Mouse (Mus musculus): ENCODE measurements around the gene Snn. TPM values are rescaled to one million over a fixed set of nuclear protein-coding genes. Genes with fewer than 3 reads are reported as not detected.

Gene Snn
- polyA plus RNA-seq, 1 experiment from 2014 or later: 150 TPM

DNA sequence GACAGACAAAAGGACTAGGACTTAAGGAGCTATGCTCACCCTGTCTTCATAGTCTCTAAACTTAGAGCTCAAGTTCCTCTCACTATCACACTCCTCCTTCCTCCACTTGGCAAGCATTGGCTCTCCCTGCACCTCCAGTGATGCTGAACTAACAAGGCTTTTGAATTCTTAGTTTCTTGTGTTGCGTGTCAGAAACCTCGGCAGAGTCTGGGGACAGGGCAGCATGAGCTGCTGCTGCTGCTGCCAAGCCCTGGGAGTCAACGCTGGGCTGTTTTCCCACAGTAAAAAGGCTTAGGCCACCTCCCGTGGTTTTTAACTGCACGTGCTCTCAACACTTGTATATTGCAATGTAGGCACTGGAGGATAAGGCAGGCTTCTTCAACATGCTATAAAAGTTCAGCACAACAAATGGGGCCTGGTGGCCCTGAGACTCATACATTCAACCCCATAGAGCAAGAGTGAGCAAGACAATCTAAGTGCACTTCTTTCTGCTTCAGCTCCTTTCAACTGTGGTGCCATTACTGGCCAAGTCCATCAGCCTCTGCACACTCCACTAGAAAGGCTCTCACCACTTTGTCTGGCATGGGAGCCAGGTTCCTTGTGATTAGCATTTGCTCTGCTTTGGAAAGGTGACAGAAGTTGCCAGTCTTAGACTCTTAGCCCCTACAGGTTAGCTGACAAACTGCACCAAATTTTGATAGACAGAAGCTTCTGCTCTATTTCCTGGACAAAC lies 26.3 kb downstream of the Snn start:
- Histone ChIP-seq H3K4me2 (ENCODE audit: low read length) (no peak overlapping the region), H3K36me3 (ENCODE audit: control insufficient read depth, insufficient read depth, low read length) (peaks cover 29% of the 10 kb centered on the region), H3K4me1 (ENCODE audit: control insufficient read depth, insufficient read depth, low read depth, low read length) (no peaks in the 10 kb centered on the region; the same call in 1 of the 2 replicates), H3K27ac (ENCODE audit: low read depth, low read length) (peak overlapping the region; percentile 71), H3K4me3 (ENCODE audit: low read length) (no peak overlapping the region), H3K27me3 (replicated peaks; ENCODE audit: control insufficient read depth, insufficient read depth, low read length) (no peaks in the 10 kb centered on the region), H3K9ac (ENCODE audit: low read depth, low read length) (no peak overlapping the region), H3K9me3 (ENCODE audit: control insufficient read depth, low read length) (no peaks in the 10 kb centered on the region)
- ATAC-seq: peak; percentile 90
- 42% methylated on average over 5 of the region's 5 CpGs for WGBS

DNA sequence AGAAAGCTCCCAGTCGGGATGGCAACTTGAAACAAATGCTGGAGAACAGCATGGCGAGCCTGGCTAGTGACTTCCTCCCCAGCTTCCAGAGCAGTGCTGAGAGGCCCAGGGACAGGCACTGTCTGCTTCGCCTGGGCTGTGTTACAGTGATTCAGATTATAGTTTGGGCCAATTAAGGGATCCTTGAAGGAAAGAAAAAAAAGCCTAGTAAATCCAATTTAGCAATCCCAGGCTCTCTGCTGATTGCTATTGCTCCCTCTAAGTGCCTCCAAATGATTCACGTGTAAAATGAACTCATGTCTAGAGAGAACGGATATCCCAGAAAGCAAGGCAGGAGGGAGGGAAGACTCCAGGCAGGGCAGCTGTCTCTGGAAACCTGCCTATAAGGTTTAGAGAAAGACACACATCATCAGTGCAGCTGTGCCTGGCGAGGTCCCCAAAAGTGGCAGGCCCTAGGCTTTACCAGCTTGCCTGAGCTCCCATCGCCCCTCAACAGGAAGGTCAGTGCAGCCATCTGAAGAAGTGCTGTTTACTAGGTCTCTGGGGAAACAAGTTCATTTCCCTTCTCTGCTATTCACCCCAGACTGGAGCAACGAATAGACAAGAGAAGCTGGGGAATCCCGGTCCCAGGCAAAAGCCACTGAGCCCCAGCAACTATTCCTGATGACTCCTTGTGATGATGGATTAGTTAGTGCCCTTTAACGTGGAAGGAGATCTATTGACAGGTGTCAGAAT lies 30.3 kb downstream of the Snn start:
- peaks cover 14% of the 10 kb centered on the region for H3K36me3 ChIP-seq (ENCODE audit: control insufficient read depth, insufficient read depth, low read length)
- no peak overlapping the region for H3K4me2 ChIP-seq (ENCODE audit: low read length)
- H3K9ac ChIP-seq (ENCODE audit: low read depth, low read length): no peak overlapping the region
- ATAC-seq: no peak
- no peak overlapping the region for H3K4me3 ChIP-seq (ENCODE audit: low read length)
- H3K4me1 ChIP-seq (ENCODE audit: control insufficient read depth, insufficient read depth, low read depth, low read length): no peaks in the 10 kb centered on the region; the same call in 1 of the 2 replicates
- H3K27me3 ChIP-seq (replicated peaks; ENCODE audit: control insufficient read depth, insufficient read depth, low read length): no peaks in the 10 kb centered on the region
- no peaks in the 10 kb centered on the region for H3K9me3 ChIP-seq (ENCODE audit: control insufficient read depth, low read length)
- WGBS: 76% methylated on average over 10 of the region's 10 CpGs
- peak overlapping the region; percentile 52; the same call in 1 of the 2 replicates for H3K27ac ChIP-seq (ENCODE audit: low read depth, low read length)

DNA sequence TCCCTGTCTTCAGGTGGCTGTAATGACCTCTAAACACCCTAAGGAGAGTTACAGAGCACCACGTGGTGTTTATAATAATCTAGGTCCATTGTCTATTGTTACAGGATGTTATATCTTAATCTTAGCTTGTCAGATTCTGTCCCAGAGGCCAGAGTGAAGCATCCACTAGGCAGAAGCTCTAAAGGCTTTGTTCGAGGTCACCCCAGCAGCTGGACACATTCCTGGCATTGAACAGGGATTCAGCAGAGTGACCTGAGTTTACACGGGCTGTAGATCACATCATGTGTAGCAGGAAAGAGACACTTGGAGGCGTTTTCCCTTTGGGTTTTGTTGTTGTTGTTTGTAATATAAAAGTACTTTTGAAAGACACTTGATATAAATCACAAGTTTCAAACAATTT lies 31.3 kb downstream of the Snn start:
- 70% methylated on average over 4 of the region's 4 CpGs for WGBS
- no peaks in the 10 kb centered on the region for H3K4me1 ChIP-seq (ENCODE audit: control insufficient read depth, insufficient read depth, low read depth, low read length)
- H3K9me3 ChIP-seq (ENCODE audit: control insufficient read depth, low read length): no peaks in the 10 kb centered on the region
- ATAC-seq: no peak
- H3K27ac ChIP-seq (ENCODE audit: low read depth, low read length): no peak overlapping the region
- no peak overlapping the region for H3K4me3 ChIP-seq (ENCODE audit: low read length)
- H3K4me2 ChIP-seq (ENCODE audit: low read length): no peak overlapping the region
- H3K36me3 ChIP-seq (ENCODE audit: control insufficient read depth, insufficient read depth, low read length): peaks cover 14% of the 10 kb centered on the region
- no peak overlapping the region for H3K9ac ChIP-seq (ENCODE audit: low read depth, low read length)
- no peaks in the 10 kb centered on the region for H3K27me3 ChIP-seq (replicated peaks; ENCODE audit: control insufficient read depth, insufficient read depth, low read length)

DNA sequence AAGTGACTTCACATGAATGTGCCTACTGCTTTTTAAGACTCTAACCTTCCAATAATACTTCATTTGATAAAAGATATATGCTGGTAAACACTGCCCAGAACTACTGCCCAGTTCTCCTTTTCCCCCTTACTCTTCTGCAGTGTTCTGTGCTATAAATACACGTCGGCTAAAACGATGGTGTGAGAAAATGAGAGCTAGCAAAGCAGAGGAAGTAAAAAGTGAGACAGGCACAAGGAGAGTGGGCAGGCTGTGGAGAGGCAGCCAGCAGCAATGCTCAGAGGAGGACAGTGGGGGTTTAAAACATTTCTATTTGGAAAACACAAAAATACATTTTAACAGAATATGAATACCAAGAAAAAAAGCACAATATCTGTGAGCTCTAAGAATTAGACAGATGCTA lies 31.8 kb downstream of the Snn start:
- Histone ChIP-seq H3K4me3 (ENCODE audit: low read length) (no peak overlapping the region), H3K27me3 (replicated peaks; ENCODE audit: control insufficient read depth, insufficient read depth, low read length) (no peaks in the 10 kb centered on the region), H3K4me1 (ENCODE audit: control insufficient read depth, insufficient read depth, low read depth, low read length) (no peaks in the 10 kb centered on the region), H3K4me2 (ENCODE audit: low read length) (no peak overlapping the region), H3K9me3 (ENCODE audit: control insufficient read depth, low read length) (no peaks in the 10 kb centered on the region), H3K27ac (ENCODE audit: low read depth, low read length) (no peak overlapping the region), H3K36me3 (ENCODE audit: control insufficient read depth, insufficient read depth, low read length) (peaks cover 13% of the 10 kb centered on the region), H3K9ac (ENCODE audit: low read depth, low read length) (no peak overlapping the region)
- WGBS: 85% methylated on average over 3 of the region's 3 CpGs
- no peak for ATAC-seq

DNA sequence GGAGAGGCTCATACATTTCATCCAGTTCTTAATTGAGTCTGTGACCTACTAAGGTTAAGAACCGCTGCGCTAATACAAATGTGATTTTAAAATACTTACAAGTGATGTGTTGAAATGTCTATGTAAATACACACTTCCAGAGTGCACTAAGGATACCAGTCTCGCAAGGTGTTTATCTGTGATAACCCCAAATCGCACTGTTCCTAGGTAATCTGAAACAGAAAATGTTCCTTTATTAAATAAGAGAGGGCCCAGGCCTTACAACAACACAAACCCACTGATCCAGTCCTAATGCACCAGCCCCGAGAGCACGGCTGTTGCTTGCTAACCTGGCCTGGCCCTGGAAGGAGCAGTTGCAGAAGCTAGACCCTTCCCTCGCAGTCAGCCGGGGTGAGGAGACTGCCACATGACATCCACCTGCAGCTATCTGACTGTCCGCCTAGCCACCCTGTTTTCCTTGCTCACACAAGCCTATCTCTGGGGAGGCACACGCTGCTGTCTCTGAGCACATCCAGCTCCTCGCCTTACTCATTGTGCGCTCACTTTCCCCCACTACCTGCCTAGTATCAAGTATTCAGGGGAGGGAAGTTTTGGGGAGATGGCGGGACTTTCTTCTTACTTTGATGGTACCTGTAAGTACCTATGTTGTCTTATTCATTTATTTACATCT lies 33.1 kb downstream of the Snn start:
- no peak overlapping the region for H3K4me2 ChIP-seq (ENCODE audit: low read length)
- H3K4me3 ChIP-seq (ENCODE audit: low read length): no peak overlapping the region
- ATAC-seq: no peak
- 0 out of 2 replicates have a peak, but pooled peaks cover 5% of the 10 kb centered on the region for H3K36me3 ChIP-seq (ENCODE audit: control insufficient read depth, insufficient read depth, low read length)
- H3K4me1 ChIP-seq (ENCODE audit: control insufficient read depth, insufficient read depth, low read depth, low read length): no peaks in the 10 kb centered on the region
- no peak overlapping the region for H3K27ac ChIP-seq (ENCODE audit: low read depth, low read length)
- no peaks in the 10 kb centered on the region for H3K9me3 ChIP-seq (ENCODE audit: control insufficient read depth, low read length)
- 94% methylated on average over 13 of the region's 13 CpGs for WGBS
- H3K9ac ChIP-seq (ENCODE audit: low read depth, low read length): no peak overlapping the region
- H3K27me3 ChIP-seq (replicated peaks; ENCODE audit: control insufficient read depth, insufficient read depth, low read length): no peaks in the 10 kb centered on the region

- no peak overlapping the region for H3K4me2 ChIP-seq (ENCODE audit: low read length)
- H3K27ac ChIP-seq (ENCODE audit: low read depth, low read length): no peak overlapping the region
- no peak for ATAC-seq
- 81% methylated on average over 3 of the region's 3 CpGs for WGBS
- no peaks in the 10 kb centered on the region for H3K27me3 ChIP-seq (replicated peaks; ENCODE audit: control insufficient read depth, insufficient read depth, low read length)
- H3K36me3 ChIP-seq (ENCODE audit: control insufficient read depth, insufficient read depth, low read length): 0 out of 2 replicates have a peak, but pooled peaks cover 3% of the 10 kb centered on the region
- no peaks in the 10 kb centered on the region for H3K9me3 ChIP-seq (ENCODE audit: control insufficient read depth, low read length)
- no peak overlapping the region for H3K4me3 ChIP-seq (ENCODE audit: low read length)
- H3K4me1 ChIP-seq (ENCODE audit: control insufficient read depth, insufficient read depth, low read depth, low read length): no peaks in the 10 kb centered on the region
- no peak overlapping the region for H3K9ac ChIP-seq (ENCODE audit: low read depth, low read length)
These were observed 36.6 kb downstream of the Snn start for GRCm38 (mm10) chr16:11097301-11097700.

- no peak overlapping the region for H3K27ac ChIP-seq (ENCODE audit: low read depth, low read length)
- H3K27me3 ChIP-seq (replicated peaks; ENCODE audit: control insufficient read depth, insufficient read depth, low read length): no peaks in the 10 kb centered on the region
- H3K4me3 ChIP-seq (ENCODE audit: low read length): no peak overlapping the region
- H3K9ac ChIP-seq (ENCODE audit: low read depth, low read length): no peak overlapping the region
- no peak overlapping the region for H3K4me2 ChIP-seq (ENCODE audit: low read length)
- WGBS: 46% methylated on average over 1 of the region's 1 CpGs
- H3K9me3 ChIP-seq (ENCODE audit: control insufficient read depth, low read length): no peaks in the 10 kb centered on the region
- ATAC-seq: no peak
- H3K36me3 ChIP-seq (ENCODE audit: control insufficient read depth, insufficient read depth, low read length): 0 out of 2 replicates have a peak, but pooled peaks cover 2% of the 10 kb centered on the region
- no peaks in the 10 kb centered on the region for H3K4me1 ChIP-seq (ENCODE audit: control insufficient read depth, insufficient read depth, low read depth, low read length)
These were observed 44.2 kb downstream of the Snn start for GRCm38 (mm10) chr16:11104905-11105304.

GRCm38 (mm10) chr16:11109198-11109740 lies 48.5 kb downstream of the Snn start:
- no peak overlapping the region for H3K4me2 ChIP-seq (ENCODE audit: low read length)
- H3K4me3 ChIP-seq (ENCODE audit: low read length): no peak overlapping the region
- H3K9me3 ChIP-seq (ENCODE audit: control insufficient read depth, low read length): no peaks in the 10 kb centered on the region
- no peaks in the 10 kb centered on the region for H3K27me3 ChIP-seq (replicated peaks; ENCODE audit: control insufficient read depth, insufficient read depth, low read length)
- no peaks in the 10 kb centered on the region for H3K4me1 ChIP-seq (ENCODE audit: control insufficient read depth, insufficient read depth, low read depth, low read length)
- whole genome bisulfite sequencing: 80% methylated on average over 4 of the region's 4 CpGs
- ATAC-seq: no peak
- H3K27ac ChIP-seq (ENCODE audit: low read depth, low read length): no peak overlapping the region
- 0 out of 2 replicates have a peak, but pooled peaks cover 2% of the 10 kb centered on the region for H3K36me3 ChIP-seq (ENCODE audit: control insufficient read depth, insufficient read depth, low read length)
- no peak overlapping the region for H3K9ac ChIP-seq (ENCODE audit: low read depth, low read length)

GRCm38 (mm10) chr16:11122625-11123024 lies 61.9 kb downstream of the Snn start:
- Histone ChIP-seq H3K27me3 (replicated peaks; ENCODE audit: control insufficient read depth, insufficient read depth, low read length) (no peaks in the 10 kb centered on the region), H3K36me3 (ENCODE audit: control insufficient read depth, insufficient read depth, low read length) (peaks cover 18% of the 10 kb centered on the region), H3K4me2 (ENCODE audit: low read length) (no peak overlapping the region), H3K27ac (ENCODE audit: low read depth, low read length) (no peak overlapping the region), H3K4me3 (ENCODE audit: low read length) (no peak overlapping the region), H3K9me3 (ENCODE audit: control insufficient read depth, low read length) (no peaks in the 10 kb centered on the region), H3K4me1 (ENCODE audit: control insufficient read depth, insufficient read depth, low read depth, low read length) (no peaks in the 10 kb centered on the region), H3K9ac (ENCODE audit: low read depth, low read length) (no peak overlapping the region)
- no peak for ATAC-seq
- WGBS: 93% methylated on average over 2 of the region's 2 CpGs
